Mouse (Mus musculus) small intestine, adult 2 months (tissue): ENCODE results near the gene Arl11. TPM values are rescaled to one million over a fixed set of nuclear protein-coding genes. Genes with fewer than 3 reads are reported as not detected.
A peak's percentile ranks its signal among the peaks of the same experiment; 100 is the strongest.

ENCODE experiments used
- H3K27ac ChIP-seq: fragments of 200-500 bp; 2 replicates; pipeline ENCODE4 v1.5.1; 2012; ENCODE audit warnings: low read depth, low read length, control low read depth, inconsistent platforms; ENCODE audit not compliant: insufficient read depth
- H3K27me3 ChIP-seq: fragments of 200-500 bp; 2 replicates; pipeline ENCODE4 v1.6.1; 2012; ENCODE audit warnings: mild to moderate bottlenecking, moderate library complexity, low read length, inconsistent platforms; ENCODE audit not compliant: control insufficient read depth, insufficient read depth
- H3K36me3 ChIP-seq: fragments of 200-500 bp; 2 replicates; pipeline ENCODE4 v1.6.1; 2012; ENCODE audit warnings: mild to moderate bottlenecking, low read length, control low read depth, inconsistent platforms; ENCODE audit not compliant: control insufficient read depth, insufficient read depth
- H3K4me1 ChIP-seq: fragments of 200-500 bp; 2 replicates; pipeline ENCODE4 v1.6.1; 2012; ENCODE audit warnings: low read length, inconsistent platforms, mixed read lengths; ENCODE audit not compliant: control insufficient read depth, insufficient read depth, insufficient read length
- H3K4me3 ChIP-seq: fragments of 200-500 bp; 2 replicates; pipeline ENCODE4 v1.5.1; 2012; ENCODE audit warnings: low read depth, mild to moderate bottlenecking, control low read depth, inconsistent platforms, low read length, moderate library complexity
- CTCF ChIP-seq: fragments of 200-500 bp; IDR thresholded peaks from 2 replicates; pipeline ENCODE4 v1.5.1; 2012; ENCODE audit warnings: low read depth, mild to moderate bottlenecking, control low read depth, inconsistent platforms, low read length, moderate library complexity, mixed read lengths; ENCODE audit not compliant: insufficient replicate concordance, insufficient read length; ENCODE audit errors: extremely low read depth
- POLR2A ChIP-seq: fragments of 200-500 bp; IDR thresholded peaks from 2 replicates; pipeline ENCODE4 v1.6.1; 2012; ENCODE audit warnings: low read depth, mild to moderate bottlenecking, control low read depth, inconsistent platforms, low read length, moderate library complexity
- WGBS: fragments of 180-500 bp; shearing (Covaris S2); methylation state at CpG from one replicate; pipeline ENCODE4 v1.1.7; 2018; 5-methylcytosine and 5-hydroxymethylcytosine counted together
- polyA plus RNA-seq: library from polyadenylated mRNA; depleted of rRNA; stranded (reverse); fragments of >200 nt; gene quantifications from 2 replicates; pipeline ENCODE4 v1.2.3, GENCODE M21; 2012

Arl11 gene
- polyA plus RNA-seq, 1 experiment, result 2.4 TPM

DNA sequence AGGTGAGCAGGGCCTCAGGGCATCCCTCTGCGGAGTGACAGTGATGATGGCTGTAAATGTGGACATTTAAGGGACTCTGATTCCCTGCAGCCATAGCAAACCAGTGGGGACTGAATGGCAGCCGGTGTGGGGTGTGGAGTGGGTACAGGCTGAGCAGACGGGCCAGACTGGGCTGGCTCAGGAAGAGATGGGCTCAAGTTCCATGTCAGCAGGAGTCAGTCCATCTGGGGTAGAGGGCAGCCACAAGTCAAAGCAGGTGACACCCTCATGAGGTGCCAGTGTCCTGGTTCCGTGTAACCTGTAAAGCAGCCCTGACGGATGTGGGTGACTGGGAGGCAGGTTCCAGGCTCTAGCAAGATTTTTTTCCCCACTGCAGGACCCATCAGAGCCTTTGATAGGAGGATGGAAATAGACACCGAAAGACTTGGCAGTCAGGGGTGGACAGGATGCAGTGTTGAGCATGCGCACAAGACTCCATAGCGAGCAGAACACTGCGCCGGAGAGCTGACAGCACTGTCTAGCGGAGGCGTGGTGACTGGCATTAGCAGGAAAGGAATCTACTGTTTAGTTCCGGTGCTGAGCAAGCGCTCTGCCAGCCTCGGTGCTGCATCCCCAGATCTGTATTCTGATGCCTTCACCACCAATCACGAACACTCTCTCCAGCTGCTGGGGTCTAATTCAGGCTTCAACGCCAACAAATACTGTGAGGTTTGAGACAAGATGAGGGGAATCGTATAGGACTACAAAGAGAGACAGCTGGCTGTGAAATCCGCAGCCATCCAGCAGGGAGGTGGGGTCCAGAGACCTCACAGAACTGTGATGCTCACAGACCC, 18.3 kb downstream of the Arl11 start:
- no peak overlapping the region for H3K27ac ChIP-seq
- H3K36me3 ChIP-seq, result no peaks in the 10 kb centered on the region
- peaks cover 4% of the 10 kb centered on the region for H3K4me1 ChIP-seq
- no peak for TF ChIP-seq CTCF
- no peak for TF ChIP-seq POLR2A
- no peaks in the 10 kb centered on the region for H3K27me3 ChIP-seq
- 53% methylated on average over 19 of the region's 19 CpGs for WGBS
- H3K4me3 ChIP-seq, result peak overlapping the region; percentile 26

DNA sequence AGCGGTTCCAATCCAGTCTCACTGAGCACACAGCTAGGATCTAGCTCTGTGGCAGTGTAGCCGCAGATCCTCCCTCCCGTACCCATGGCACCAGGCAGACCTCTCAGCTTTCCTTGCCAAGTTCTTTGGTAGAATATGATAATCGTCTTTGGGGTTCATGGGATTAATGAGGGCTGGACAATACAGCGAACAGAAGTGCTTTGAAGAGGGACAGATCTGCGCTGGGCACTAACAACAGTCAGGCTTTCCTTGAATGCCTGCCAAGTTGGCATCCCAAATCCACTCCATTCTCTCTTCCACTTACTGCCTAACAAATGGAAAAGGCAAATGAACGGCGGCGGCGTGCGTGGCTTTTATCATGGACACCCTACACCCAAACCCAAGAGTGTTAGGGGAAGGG, 21.0 kb downstream of the Arl11 start:
- TF ChIP-seq CTCF (no peak), POLR2A (no peak)
- Histone ChIP-seq H3K4me1 (peaks cover 4% of the 10 kb centered on the region), H3K36me3 (no peaks in the 10 kb centered on the region), H3K27ac (no peak overlapping the region), H3K27me3 (no peaks in the 10 kb centered on the region), H3K4me3 (no peak overlapping the region)
- 83% methylated on average over 11 of the region's 11 CpGs for WGBS

DNA sequence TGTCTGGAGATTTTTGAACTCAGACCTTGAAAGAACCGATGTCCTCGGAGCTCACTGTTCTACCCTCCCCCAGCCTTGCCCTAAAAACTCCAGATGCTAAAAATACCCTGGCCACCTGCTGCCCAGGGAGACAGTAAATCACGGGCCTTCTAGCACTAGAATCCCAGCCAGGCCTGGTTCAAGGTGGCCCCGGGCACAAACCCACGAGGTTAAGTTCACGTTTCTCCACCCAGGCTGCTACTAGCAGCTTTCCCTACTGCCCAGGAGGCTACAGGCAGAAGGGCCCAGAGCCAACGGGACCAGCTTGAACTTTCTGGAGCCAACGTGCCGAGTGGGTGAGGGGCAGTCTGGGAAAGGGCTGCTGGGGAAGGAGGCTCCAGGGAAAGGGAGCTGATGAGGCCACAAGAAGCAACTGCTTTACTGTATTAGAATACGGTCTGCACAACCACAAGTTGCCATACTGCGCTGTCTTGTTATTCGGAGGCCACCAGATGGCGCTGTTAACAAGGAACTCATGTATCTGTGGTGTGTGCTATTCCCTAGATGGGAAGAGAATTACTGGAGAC, 21.5 kb downstream of the Arl11 start:
- Histone ChIP-seq H3K36me3 (no peaks in the 10 kb centered on the region), H3K27me3 (no peaks in the 10 kb centered on the region), H3K27ac (no peak overlapping the region), H3K4me1 (peaks cover 4% of the 10 kb centered on the region), H3K4me3 (no peak overlapping the region)
- TF ChIP-seq CTCF (peak; percentile 61; the same call in 1 of the 2 replicates), POLR2A (no peak)
- 12% methylated on average over 13 of the region's 13 CpGs for WGBS

DNA sequence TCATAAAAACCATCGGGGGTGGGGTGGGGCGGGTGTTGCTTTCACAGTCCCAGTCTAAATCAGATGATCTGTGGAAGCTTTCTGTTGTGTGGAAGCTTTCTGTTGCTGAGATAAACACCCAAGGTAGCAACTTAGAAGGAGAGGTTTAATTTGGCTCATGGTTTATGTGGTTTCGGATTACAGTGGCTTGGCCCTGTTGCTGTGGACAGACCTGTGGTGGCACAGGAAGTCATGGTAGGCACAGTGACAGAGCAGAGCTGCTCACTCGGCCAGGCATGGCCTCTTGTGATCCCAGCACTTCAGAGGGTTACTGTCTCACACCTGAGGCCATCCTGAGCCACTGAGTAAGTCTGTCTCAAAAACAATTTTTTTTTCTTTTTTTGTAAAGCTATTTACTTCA, 29.8 kb downstream of the Arl11 start:
- no peak overlapping the region for H3K27ac ChIP-seq
- H3K4me3 ChIP-seq, result no peak overlapping the region
- H3K36me3 ChIP-seq, result no peaks in the 10 kb centered on the region
- 80% methylated on average over 4 of the region's 4 CpGs for WGBS
- no peaks in the 10 kb centered on the region for H3K27me3 ChIP-seq
- TF ChIP-seq CTCF, result no peak
- TF ChIP-seq POLR2A, result no peak
- H3K4me1 ChIP-seq, result no peaks in the 10 kb centered on the region

DNA sequence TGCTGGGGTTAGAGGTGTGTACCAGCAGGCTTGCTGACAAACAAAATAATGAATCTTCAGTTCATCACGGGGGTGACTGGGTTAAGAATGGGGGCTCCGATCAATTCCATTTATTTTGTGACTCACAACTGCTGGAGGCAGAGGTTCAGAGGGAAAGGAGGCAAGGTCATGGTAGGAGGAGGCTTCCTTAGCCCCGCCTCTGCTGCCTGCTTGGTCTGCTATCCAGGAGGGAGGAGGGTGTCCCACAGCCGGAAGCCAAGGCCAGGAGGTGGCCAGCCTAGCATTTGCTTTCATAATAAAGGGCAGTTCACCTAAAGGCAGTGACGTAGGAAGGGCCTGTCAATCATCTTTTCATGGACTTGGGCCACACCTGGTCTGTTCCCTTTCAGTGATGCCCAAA, 35.0 kb downstream of the Arl11 start:
- no peaks in the 10 kb centered on the region for H3K36me3 ChIP-seq
- H3K4me1 ChIP-seq, result no peaks in the 10 kb centered on the region
- no peak overlapping the region for H3K27ac ChIP-seq
- no peaks in the 10 kb centered on the region for H3K27me3 ChIP-seq
- no peak overlapping the region for H3K4me3 ChIP-seq
- 61% methylated on average over 5 of the region's 5 CpGs for WGBS
- TF ChIP-seq CTCF (no peak), POLR2A (no peak)

DNA sequence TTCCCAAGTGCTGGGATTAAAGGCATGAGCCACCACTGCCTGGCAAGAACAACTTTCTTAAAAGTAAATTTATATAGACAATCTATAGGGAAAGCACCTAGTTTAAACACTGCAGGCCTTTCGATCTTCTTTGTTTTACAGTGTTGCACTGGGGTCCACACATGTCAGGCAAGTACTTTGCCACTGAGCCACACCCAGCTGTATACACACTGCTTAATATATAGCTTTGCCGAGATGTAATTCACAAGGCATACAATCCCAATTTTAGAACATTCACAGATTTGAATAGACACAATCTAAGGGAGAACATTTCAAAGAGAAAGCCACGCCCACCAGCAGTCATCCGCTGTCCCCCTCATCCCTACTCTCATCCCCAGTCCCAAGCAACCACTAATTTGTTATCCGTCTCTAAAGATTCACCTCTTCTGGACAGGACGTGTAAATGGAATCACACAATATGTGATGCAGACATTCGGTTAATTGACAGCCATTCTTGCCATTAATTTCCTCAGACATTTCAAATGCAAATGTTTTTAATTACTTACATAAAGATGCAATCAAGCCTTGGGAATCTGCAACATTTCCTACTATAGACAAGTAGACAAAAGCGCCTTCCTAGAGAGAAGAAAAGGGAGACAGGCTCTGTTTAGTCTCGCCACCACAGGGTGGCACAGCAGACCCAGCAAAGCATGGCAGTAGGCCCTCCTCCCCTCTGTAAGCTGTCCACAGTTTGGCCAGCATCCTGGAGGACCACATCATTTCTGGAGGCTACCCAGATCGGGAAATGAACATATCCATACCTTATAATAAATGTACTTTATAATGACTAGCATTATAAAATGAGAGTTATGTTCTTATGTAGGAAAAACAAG, 37.5 kb downstream of the Arl11 start:
- no peaks in the 10 kb centered on the region for H3K27me3 ChIP-seq
- no peak overlapping the region for H3K4me3 ChIP-seq
- no peak overlapping the region for H3K27ac ChIP-seq
- H3K36me3 ChIP-seq, result no peaks in the 10 kb centered on the region
- 86% methylated on average over 10 of the region's 10 CpGs for WGBS
- no peaks in the 10 kb centered on the region for H3K4me1 ChIP-seq
- TF ChIP-seq CTCF, result 0 out of 2 replicates have a peak, but pooled peaks have one; percentile 10
- TF ChIP-seq POLR2A, result no peak
